In genomic region chr6:83866423-83866822, GRCm38 (mm10) we compare ENCODE assay signal across 8 mouse cellular contexts. TPM values are rescaled to one million over a fixed set of nuclear protein-coding genes. Genes with fewer than 3 reads are reported as not detected.
DNase-seq lines count a peak whose midpoint lies in the region; ATAC-seq and TF ChIP-seq lines count a peak whose summit lies in the region.

No protein-coding gene starts in this region.

- TF ChIP-seq CTCF in E14TG2a.4 (conservative IDR thresholded peaks at IDR 0.05; ENCODE audit: low read length), result no peak
- no peak for TF ChIP-seq CTCF in liver, embryonic 14.5 days (IDR thresholded peaks at IDR 0.05; ENCODE audit: low read depth)

- no peak overlapping the region for H3K4me3 ChIP-seq in heart, embryonic 12.5 days
- H3K4me3 ChIP-seq in E14TG2a.4 (replicated peaks; ENCODE audit: low read length), result peak overlapping the region; percentile 92; the same call in 1 of the 2 replicates
- peak overlapping the region; percentile 61; the same call in 1 of the 2 replicates for H3K4me3 ChIP-seq in forebrain, embryonic 14.5 days (ENCODE audit: low read depth, low read length)
- peak overlapping the region in 1 of 2 experiments; percentile 61; a peak in 1 of 4 replicates for H3K4me3 ChIP-seq in liver, embryonic 14.5 days (ENCODE audit: insufficient read depth in 1 of 2, low read depth in 2 of 2, low read length in 2 of 2)

- no peak for DNase-seq in heart, postnatal 4 days
- no peak for DNase-seq in forebrain, embryonic 14.5 days (ENCODE audit: low spot score)
- no peak for DNase-seq in liver, embryonic 14.5 days (ENCODE audit: low read depth in 3 of 3, low spot score in 3 of 3)
- DNase-seq in retina, postnatal 1 day, result no peak
- no peak for DNase-seq in cerebellum, adult 11-12 months
- no peak for DNase-seq in right cerebral cortex, adult 18-20 months

- H3K9ac ChIP-seq in heart, embryonic 12.5 days, result no peak overlapping the region
- H3K9ac ChIP-seq in forebrain, embryonic 14.5 days (ENCODE audit: low read length), result no peak overlapping the region
- no peak overlapping the region for H3K9ac ChIP-seq in liver, embryonic 14.5 days (replicated peaks)

- no peak for ATAC-seq in heart, embryonic 12.5 days (ENCODE audit: insufficient number of reproducible peaks, low FRiP score)
- ATAC-seq in forebrain, embryonic 14.5 days, result peak; percentile 10; the same call in 1 of the 2 replicates
- no peak for ATAC-seq in liver, embryonic 14.5 days (ENCODE audit: insufficient read depth)

- 33% methylated on average over 4 of the region's 4 CpGs for WGBS in heart, embryonic 12.5 days
- 38% methylated on average over 4 of the region's 4 CpGs for WGBS in forebrain, embryonic 14.5 days
- WGBS in liver, embryonic 14.5 days (ENCODE audit: insufficient replicate concordance), result 27% methylated on average over 4 of the region's 4 CpGs

- H3K9me3 ChIP-seq in heart, embryonic 12.5 days (replicated peaks), result no peaks in the 10 kb centered on the region
- peaks cover 5% of the 10 kb centered on the region for H3K9me3 ChIP-seq in E14TG2a.4 (ENCODE audit: low read length)
- no peaks in the 10 kb centered on the region for H3K9me3 ChIP-seq in forebrain, embryonic 14.5 days (replicated peaks; ENCODE audit: control insufficient read depth, low read length)
- no peaks in the 10 kb centered on the region for H3K9me3 ChIP-seq in liver, embryonic 14.5 days (ENCODE audit: control insufficient read depth, low read length)

- TF ChIP-seq EP300 in liver, embryonic 14.5 days (IDR thresholded peaks at IDR 0.05; ENCODE audit: low read depth), result no peak

- H3K27ac ChIP-seq in heart, embryonic 12.5 days (ENCODE audit: poor library complexity, severe bottlenecking), result no peak overlapping the region
- no peak overlapping the region for H3K27ac ChIP-seq in forebrain, embryonic 14.5 days (ENCODE audit: low read depth, low read length)
- H3K27ac ChIP-seq in liver, embryonic 14.5 days, result no peak overlapping the region

- H3K36me3 ChIP-seq in heart, embryonic 12.5 days, result no peaks in the 10 kb centered on the region
- H3K36me3 ChIP-seq in E14TG2a.4 (ENCODE audit: insufficient read depth, low read length), result no peaks in the 10 kb centered on the region
- no peaks in the 10 kb centered on the region for H3K36me3 ChIP-seq in forebrain, embryonic 14.5 days (ENCODE audit: control insufficient read depth, insufficient read depth, low read length)
- H3K36me3 ChIP-seq in liver, embryonic 14.5 days (replicated peaks; ENCODE audit: control insufficient read depth, insufficient read depth, low read depth), result no peaks in the 10 kb centered on the region

- peak overlapping the region; percentile 85 for H3K4me2 ChIP-seq in heart, embryonic 12.5 days
- H3K4me2 ChIP-seq in forebrain, embryonic 14.5 days (ENCODE audit: low read length), result peak overlapping the region; percentile 95; the same call in 1 of the 2 replicates
- peak overlapping the region; percentile 99 for H3K4me2 ChIP-seq in liver, embryonic 14.5 days (ENCODE audit: low read depth)

- peaks cover 10% of the 10 kb centered on the region for H3K4me1 ChIP-seq in heart, embryonic 12.5 days (replicated peaks)
- H3K4me1 ChIP-seq in E14TG2a.4 (replicated peaks; ENCODE audit: low read depth, low read length), result peaks cover 14% of the 10 kb centered on the region
- peaks cover 6% of the 10 kb centered on the region; the same call in 1 of the 2 replicates for H3K4me1 ChIP-seq in forebrain, embryonic 14.5 days (ENCODE audit: control insufficient read depth, insufficient read depth, low read length)
- H3K4me1 ChIP-seq in liver, embryonic 14.5 days (replicated peaks; ENCODE audit: control insufficient read depth in 2 of 2, insufficient read depth in 2 of 2, low read length in 1 of 2), result peaks cover 5 to 8% of the 10 kb centered on the region in 2 experiments

- no peaks in the 10 kb centered on the region for H3K27me3 ChIP-seq in heart, embryonic 12.5 days (replicated peaks)
- H3K27me3 ChIP-seq in E14TG2a.4 (ENCODE audit: insufficient read depth, low read length), result peaks cover 27% of the 10 kb centered on the region
- no peaks in the 10 kb centered on the region for H3K27me3 ChIP-seq in forebrain, embryonic 14.5 days (replicated peaks; ENCODE audit: control insufficient read depth, insufficient read depth, low read length)
- no peaks in the 10 kb centered on the region for H3K27me3 ChIP-seq in liver, embryonic 14.5 days (ENCODE audit: control insufficient read depth, insufficient read depth, low read length)

RNA-seq across cellular contexts. Expression of gene Zfp638, which starts 0.5 kb away (rescaled TPM):
- polyA plus RNA-seq in heart, embryonic 12.5 days (2016; fragmentation: Nextera tagmentation; extraction: Ambion mirVana), result 53.2 and 56.0 TPM in 2 replicates
- 10 to 100 TPM; 67.9 to 75.3 TPM for total RNA-seq in heart, postnatal 4 days (2021)
- polyA plus RNA-seq in forebrain, embryonic 14.5 days (2014; fragmentation: Nextera tagmentation; extraction: Ambion mirVana), result 91.4 and 114 TPM in 2 replicates
- polyA plus RNA-seq in liver, embryonic 14.5 days (2012; rRNA removed), result 7.4 and 14.0 TPM in 2 replicates
- 18.6 and 19.3 TPM in 2 replicates for polyA plus RNA-seq in liver, embryonic 14.5 days (2014; fragmentation: Nextera tagmentation; extraction: Ambion mirVana)

RNA-seq across cellular contexts. Expression of gene Paip2b, which starts 34.9 kb away (rescaled TPM):
- polyA plus RNA-seq in heart, embryonic 12.5 days (2016; fragmentation: Nextera tagmentation; extraction: Ambion mirVana), result 12.2 and 13.6 TPM in 2 replicates
- 10 to 100 TPM; 22.5 to 22.6 TPM for total RNA-seq in heart, postnatal 4 days (2021)
- polyA plus RNA-seq in forebrain, embryonic 14.5 days (2014; fragmentation: Nextera tagmentation; extraction: Ambion mirVana), result 30.1 and 32.0 TPM in 2 replicates
- 4.0 and 5.6 TPM in 2 replicates for polyA plus RNA-seq in liver, embryonic 14.5 days (2012; rRNA removed)
- polyA plus RNA-seq in liver, embryonic 14.5 days (2014; fragmentation: Nextera tagmentation; extraction: Ambion mirVana), result 2.5 and 3.5 TPM in 2 replicates
